Mouse (Mus musculus) gastrocnemius, postnatal 14 days (tissue): ENCODE measurements around the gene 4930415O20Rik. TPM values are rescaled to one million over a fixed set of nuclear protein-coding genes. Genes with fewer than 3 reads are reported as not detected.

Source experiments
- DNase-seq: peaks from one replicate; pipeline ENCODE4 v3.0.0; 2021; ENCODE audit warnings: mixed read lengths
- intact Hi-C: fragments of 180-260 bp; cut with DNase I; formaldehyde crosslinking; loops from one replicate; pipeline ENCODE4 v1.15.1; 2025; ENCODE audit warnings: low total_unique reads
- long read RNA-seq, 2 experiments: library from polyadenylated mRNA; stranded (forward); transcript quantifications; one replicate each; pipeline ENCODE4 v2.0.0; 2021
- total RNA-seq, 2 experiments: library from RNA; stranded (reverse); gene quantifications; 2 replicates each; pipeline ENCODE4 v1.2.3; 2021

Gene 4930415O20Rik
- under 1 TPM in 1 of 2 experiments, not detected in 1; 0.44 TPM for total RNA-seq
- long read RNA-seq, experiment 1, result 0 reads
- long read RNA-seq, experiment 2, result 0 reads

DNA sequence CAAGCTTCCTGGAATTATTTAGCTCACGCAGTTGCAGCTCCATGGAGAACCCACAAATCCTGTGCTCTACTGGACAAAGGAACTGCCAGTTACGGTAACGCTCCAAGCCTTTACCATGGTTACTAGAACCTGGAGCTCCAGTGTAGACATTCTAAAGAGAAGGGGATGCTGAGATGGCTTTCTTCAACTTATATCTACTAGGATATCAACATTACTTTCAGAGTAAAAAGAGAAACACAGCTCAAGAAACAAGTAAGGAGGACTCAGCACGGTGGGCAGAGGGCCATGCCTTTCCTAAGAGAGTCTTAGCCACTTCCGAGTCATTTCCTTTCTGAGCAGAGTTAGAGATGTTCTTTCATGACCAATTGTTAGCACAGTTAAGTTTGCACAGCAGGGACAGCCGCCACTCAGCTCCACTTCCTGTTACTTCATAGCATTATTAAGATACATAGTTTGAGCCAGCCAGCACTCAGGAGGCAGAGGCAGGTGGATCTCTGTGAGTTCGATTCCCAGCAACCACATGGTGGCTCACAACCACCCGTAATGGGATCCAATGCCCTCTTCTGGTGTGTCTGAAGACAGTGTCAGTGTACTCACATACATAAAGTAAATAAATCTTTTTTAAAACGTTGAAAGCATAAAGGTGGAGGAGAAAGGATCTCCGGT lies at the start of gene 4930415O20Rik, which contains the start of gene Ccnt1:
Gene 4930415O20Rik (plus strand): TSS at position 132 of the 666 bp plus-strand sequence.
Gene Ccnt1 (minus strand): TSS at position 51 of the 666 bp plus-strand sequence.
- intact Hi-C loops, result no loop called here
- DNase-seq, result no peak

- no peak for DNase-seq
- intact Hi-C loops, result no loop called here
Observed at GRCm38 (mm10) chr15:98521245-98521644, 49.6 kb upstream of the 4930415O20Rik start.

DNA sequence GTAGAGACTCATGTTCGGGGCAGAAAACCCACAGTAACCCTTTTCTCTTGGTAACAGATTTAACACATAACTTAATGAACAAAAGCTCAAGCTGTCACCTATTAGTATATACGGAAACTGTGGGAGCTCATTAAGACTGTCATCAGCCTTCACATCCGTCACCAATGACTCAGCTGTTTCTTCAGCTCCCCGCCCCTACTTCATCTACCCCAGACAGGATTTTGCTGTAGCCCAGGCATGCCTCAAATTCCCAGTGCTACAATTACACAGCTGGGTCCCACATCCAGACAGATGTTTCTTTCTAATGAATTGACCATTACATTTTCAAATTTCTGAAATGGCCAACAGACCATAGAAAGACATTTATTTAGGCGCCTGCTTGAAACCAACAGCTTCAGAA lies 44.7 kb upstream of the 4930415O20Rik start:
- DNase-seq, result no peak

GRCm38 (mm10) chr15:98527056-98527771 lies 43.6 kb upstream of the 4930415O20Rik start:
- DNase-seq, result no peak
- intact Hi-C loops, result no loop called here

More for the DNA sequence above, 44.7 kb upstream of the 4930415O20Rik start:
- intact Hi-C loops, result no loop called here

GRCm38 (mm10) chr15:98528066-98528563 lies 42.7 kb upstream of the 4930415O20Rik start:
- intact Hi-C loops, result no loop called here
- no peak for DNase-seq

- no peak for DNase-seq
Observed at GRCm38 (mm10) chr15:98532281-98532680, 38.5 kb upstream of the 4930415O20Rik start.

DNA sequence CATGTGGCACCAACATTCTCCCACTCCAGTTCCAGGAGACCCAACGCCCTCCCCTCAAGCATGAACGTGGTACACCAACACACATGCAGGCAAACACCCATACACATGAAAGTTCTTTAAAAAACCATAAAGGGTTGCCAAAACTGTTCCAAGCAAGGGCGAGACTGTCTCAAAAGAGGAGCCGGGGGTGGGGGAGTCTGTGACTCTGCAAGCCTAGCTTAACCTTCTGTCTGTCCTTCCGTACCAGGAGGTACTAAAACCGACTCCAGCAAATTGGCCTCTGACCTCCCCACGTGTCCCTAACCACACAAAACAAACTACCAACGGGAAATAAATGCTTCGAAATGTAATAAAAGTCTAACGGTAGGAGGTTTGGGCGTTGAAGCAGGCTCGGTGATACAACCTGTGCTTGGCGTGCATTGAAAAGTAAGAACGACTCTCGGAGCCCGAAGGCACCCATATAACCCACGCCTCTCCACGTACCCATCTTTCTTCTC lies 37.7 kb upstream of the 4930415O20Rik start:
- DNase-seq, result no peak
- intact Hi-C loops, result no loop called here

More at GRCm38 (mm10) chr15:98532281-98532680, 38.5 kb upstream of the 4930415O20Rik start:
- intact Hi-C loops, result no loop called here

DNA sequence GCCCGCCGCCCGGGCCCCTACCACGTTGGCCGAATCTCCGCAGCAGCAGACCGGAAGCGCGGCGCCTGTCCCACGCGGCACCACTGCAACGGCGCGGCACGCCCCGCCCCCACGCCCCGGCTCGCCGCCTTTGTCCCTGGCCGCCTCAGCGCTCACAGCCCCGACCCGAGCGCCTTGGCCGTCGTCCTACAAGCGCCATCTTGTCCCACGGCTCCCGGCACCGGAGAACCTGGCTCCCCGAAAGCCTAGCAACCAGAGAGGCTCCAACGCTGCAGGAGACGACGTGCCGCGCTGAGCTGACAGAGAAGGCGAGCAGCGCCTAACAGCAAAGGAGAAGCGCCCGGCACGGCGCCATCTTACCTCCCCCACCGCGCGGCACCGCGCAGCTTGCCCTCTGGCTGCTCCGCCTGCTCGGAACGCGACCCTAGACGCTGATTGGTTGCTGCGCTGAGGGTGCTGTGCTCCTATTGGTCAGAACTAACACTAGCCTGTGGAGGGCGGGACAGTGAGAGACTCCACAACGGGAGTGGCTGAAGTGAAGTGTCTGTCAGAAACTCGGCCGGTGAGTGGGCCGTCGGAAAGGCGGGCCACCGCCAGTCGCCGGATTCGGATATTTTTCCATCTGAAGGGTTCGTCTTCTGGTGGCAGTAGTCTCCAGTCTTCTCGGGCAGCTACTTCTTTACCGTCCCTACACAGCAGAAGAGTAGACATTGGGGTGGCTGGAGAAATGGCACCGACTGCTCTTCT lies 36.8 kb upstream of the 4930415O20Rik start, which contains the start of gene Kansl2:
Gene Kansl2 (minus strand): TSS at position 384 of the 747 bp plus-strand sequence.
- peak; percentile 96 for DNase-seq
- intact Hi-C loops, result no loop called here

- DNase-seq, result no peak
- intact Hi-C loops, result no loop called here
Observed at GRCm38 (mm10) chr15:98535921-98536320, 34.9 kb upstream of the 4930415O20Rik start.

DNA sequence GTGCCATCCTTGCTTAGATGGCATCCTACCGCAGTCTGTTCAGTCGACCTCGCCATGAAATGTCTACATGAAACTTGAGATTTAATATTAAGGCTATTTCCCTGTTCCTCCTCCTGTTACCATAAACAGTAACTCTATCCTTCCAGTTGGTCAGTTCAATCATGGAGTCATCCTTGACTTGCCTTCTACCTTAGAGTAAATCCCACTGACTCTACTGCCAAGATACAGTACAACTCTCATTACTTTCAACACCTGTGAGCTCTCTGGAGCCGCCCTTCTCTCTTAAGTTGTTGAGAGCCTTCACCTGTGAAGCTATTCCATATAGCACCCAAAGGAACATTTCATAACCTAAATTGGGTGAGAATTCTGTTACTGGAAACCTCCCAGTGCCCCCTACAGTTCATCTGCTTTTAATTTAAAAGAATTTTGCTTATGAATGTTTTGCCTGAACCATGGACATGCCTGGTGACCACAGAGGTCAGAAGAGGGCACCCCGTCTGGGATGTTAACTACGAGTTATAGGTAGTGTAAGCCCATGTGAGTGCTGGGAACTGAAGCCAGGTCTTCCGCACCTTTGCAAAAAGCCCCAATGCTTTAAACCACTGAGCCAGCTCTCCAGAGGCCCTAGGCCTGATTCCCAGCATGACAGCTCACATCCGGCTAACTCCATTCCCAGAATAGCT lies 33.8 kb upstream of the 4930415O20Rik start:
- intact Hi-C loops, result no loop called here
- DNase-seq, result no peak

DNA sequence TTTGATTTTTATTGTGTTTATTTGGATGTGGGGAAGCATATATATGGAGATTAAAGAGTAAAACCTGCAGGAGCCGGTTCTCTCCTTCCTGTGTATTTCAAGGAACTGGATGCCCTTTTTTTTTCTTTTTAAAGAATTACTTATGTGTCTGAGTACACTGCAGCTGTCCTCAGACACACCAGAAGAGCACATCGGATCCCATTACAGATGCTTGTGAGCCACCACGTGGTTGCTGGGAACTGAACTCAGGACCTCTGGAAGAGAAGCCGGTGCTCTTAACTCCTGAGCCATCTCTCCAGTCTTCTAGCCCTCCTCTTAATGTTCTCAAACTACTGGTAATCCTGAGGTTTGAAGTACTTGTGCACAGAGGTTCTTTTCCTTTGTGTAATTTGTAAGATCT lies 32.9 kb upstream of the 4930415O20Rik start:
- no peak for DNase-seq
- intact Hi-C loops, result no loop called here

DNA sequence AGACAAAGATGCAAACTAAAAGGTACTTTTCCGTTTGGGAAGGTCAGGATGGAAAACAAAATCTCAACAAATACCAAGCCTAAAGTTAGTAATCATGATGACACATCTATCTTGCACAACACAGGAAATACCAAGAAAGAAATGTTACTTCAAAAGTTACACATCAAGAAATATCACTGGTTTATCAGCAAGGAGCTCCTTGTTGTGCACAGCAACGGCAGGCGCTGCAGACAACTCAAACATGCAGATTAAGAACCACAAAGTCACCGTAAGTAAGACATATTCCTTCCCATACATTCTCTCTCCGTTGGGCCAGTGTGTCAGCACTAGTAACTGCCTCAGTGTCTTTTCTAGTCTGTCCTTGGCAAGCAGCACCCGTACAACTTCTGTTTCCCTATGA lies 29.7 kb upstream of the 4930415O20Rik start:
- no peak for DNase-seq
- intact Hi-C loops, result no loop called here

GRCm38 (mm10) chr15:98543341-98543740 lies 27.5 kb upstream of the 4930415O20Rik start:
- intact Hi-C loops, result no loop called here
- DNase-seq, result no peak

DNA sequence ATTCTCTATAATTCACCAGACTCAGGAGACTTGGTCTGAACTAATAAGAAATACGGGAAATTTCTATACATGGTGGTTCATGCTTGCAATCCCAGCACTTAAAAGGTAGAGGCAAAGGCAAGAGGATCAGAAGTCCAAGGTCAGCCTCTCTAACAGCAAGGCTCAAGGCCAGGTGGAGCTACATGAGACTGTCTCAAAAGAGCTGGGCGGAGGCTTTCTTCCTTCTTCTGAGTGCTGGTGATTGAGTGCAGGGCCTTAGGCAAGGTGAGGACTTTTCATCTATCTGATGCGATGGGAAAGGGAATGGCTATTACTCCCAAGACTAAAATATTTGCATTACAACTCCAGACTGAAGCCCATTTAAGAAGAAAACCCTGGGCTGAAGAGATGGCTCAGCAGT lies 25.7 kb upstream of the 4930415O20Rik start:
- intact Hi-C loops, result no loop called here
- no peak for DNase-seq

DNA sequence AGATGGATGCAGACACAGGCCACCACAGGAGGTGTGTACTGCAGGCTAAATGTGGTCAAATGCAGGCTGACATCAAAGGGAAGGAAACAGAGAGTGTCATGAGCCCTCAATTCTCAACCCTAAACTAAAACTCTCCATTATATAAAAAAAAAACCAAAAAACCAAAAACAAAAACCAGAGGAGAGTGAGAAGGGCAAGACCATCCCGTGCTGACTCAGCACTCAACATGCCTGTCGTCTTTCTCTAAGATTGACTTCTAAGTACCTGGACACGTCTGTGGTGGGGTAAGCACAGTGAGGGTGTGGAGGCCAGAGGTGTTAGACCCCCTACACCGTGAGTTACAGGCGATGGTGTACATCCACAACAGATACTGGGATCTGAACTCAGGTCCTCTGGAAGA lies 24.0 kb upstream of the 4930415O20Rik start:
- intact Hi-C loops, result no loop called here
- DNase-seq, result no peak

- no peak for DNase-seq
- intact Hi-C loops, result no loop called here
Observed at GRCm38 (mm10) chr15:98552758-98553157, 18.0 kb upstream of the 4930415O20Rik start.

- peak; percentile 58 for DNase-seq
- intact Hi-C loops, result no loop called here
Observed at GRCm38 (mm10) chr15:98555881-98556280, 14.9 kb upstream of the 4930415O20Rik start.

GRCm38 (mm10) chr15:98557186-98557585 lies 13.6 kb upstream of the 4930415O20Rik start:
- intact Hi-C loops, result no loop called here
- no peak for DNase-seq

- no peak for DNase-seq
- intact Hi-C loops, result no loop called here
Observed at GRCm38 (mm10) chr15:98566973-98567277, 3.9 kb upstream of the 4930415O20Rik start.
